Mouse (Mus musculus) embryonic facial prominence, embryonic 13.5 days (tissue): Measurements from ENCODE around the gene Pigk. TPM values are rescaled to one million over a fixed set of nuclear protein-coding genes. Genes with fewer than 3 reads are reported as not detected.

ENCODE experiments used
- ATAC-seq: fragments of 200-750 bp; cut with Nextera tagmentation; 2 replicates; pipeline ENCODE4 v1.8.0; 2017; ENCODE audit warnings: low read depth; ENCODE audit not compliant: insufficient number of reproducible peaks, insufficient read depth, low FRiP score, low TSS enrichment
- H3K27ac ChIP-seq: fragments of 300-500 bp; sonication (generic); 2 replicates; pipeline ENCODE4 v1.5.1; 2015; ENCODE audit warnings: moderate library complexity, mild to moderate bottlenecking, inconsistent platforms
- H3K27me3 ChIP-seq: fragments of 300-500 bp; sonication (generic); 2 replicates; pipeline ENCODE4 v1.6.1; 2015; ENCODE audit warnings: mild to moderate bottlenecking, inconsistent platforms
- H3K36me3 ChIP-seq: fragments of 300-500 bp; sonication (generic); 2 replicates; pipeline ENCODE4 v1.6.1; 2015; ENCODE audit warnings: mild to moderate bottlenecking, inconsistent platforms
- H3K4me1 ChIP-seq: fragments of 300-500 bp; sonication (generic); 2 replicates; pipeline ENCODE4 v1.6.1; 2015; ENCODE audit warnings: inconsistent platforms
- H3K4me2 ChIP-seq: fragments of 300-500 bp; sonication (generic); 2 replicates; pipeline ENCODE4 v1.6.1; 2015; ENCODE audit warnings: moderate library complexity, mild to moderate bottlenecking, inconsistent platforms
- H3K4me3 ChIP-seq: fragments of 300-500 bp; sonication (generic); 2 replicates; pipeline ENCODE4 v1.5.1; 2015; ENCODE audit warnings: mild to moderate bottlenecking, inconsistent platforms
- H3K9ac ChIP-seq: fragments of 300-500 bp; sonication (generic); 2 replicates; pipeline ENCODE4 v1.6.1; 2015; ENCODE audit warnings: mild to moderate bottlenecking, inconsistent platforms
- H3K9me3 ChIP-seq: fragments of 300-500 bp; sonication (generic); 2 replicates; pipeline ENCODE4 v1.6.1; 2016; ENCODE audit warnings: inconsistent platforms
- WGBS: fragments of 180-500 bp; shearing (Covaris S2); methylation state at CpG from one replicate; pipeline ENCODE4 v1.1.7; 2015; ENCODE audit warnings: mixed read lengths; 5-methylcytosine and 5-hydroxymethylcytosine counted together
- polyA plus RNA-seq: library from polyadenylated mRNA; unstranded; fragments of >200 nt; fragmentation: Nextera tagmentation; extraction: Ambion mirVana; gene quantifications from 2 replicates; pipeline ENCODE4 v1.2.1, GENCODE M21; 2015

Gene Pigk
- polyA plus RNA-seq, 1 experiment from 2014 or later = 52.4 TPM

- no peaks in the 10 kb centered on the region for H3K9me3 ChIP-seq
- H3K9ac ChIP-seq = no peak overlapping the region
- no peaks in the 10 kb centered on the region for H3K4me1 ChIP-seq
- no peak overlapping the region for H3K27ac ChIP-seq
- WGBS = 77% methylated on average over 4 of the region's 4 CpGs
- no peaks in the 10 kb centered on the region for H3K36me3 ChIP-seq
- H3K27me3 ChIP-seq = no peaks in the 10 kb centered on the region
- H3K4me2 ChIP-seq = no peak overlapping the region
- no peak for ATAC-seq
- H3K4me3 ChIP-seq = no peak overlapping the region
Measured at GRCm38 (mm10) chr3:152861450-152861849, 147.6 kb downstream of the Pigk start.

- WGBS = 58% methylated on average over 1 of the region's 1 CpGs
- no peaks in the 10 kb centered on the region for H3K4me1 ChIP-seq
Measured at GRCm38 (mm10) chr3:152861978-152862377, 148.1 kb downstream of the Pigk start.

GRCm38 (mm10) chr3:152866035-152866965 lies 152.4 kb downstream of the Pigk start:
- no peak for ATAC-seq

More at GRCm38 (mm10) chr3:152861978-152862377, 148.1 kb downstream of the Pigk start:
- Histone ChIP-seq H3K4me3 (no peak overlapping the region), H3K27me3 (no peaks in the 10 kb centered on the region), H3K9me3 (no peaks in the 10 kb centered on the region), H3K4me2 (no peak overlapping the region), H3K9ac (no peak overlapping the region), H3K36me3 (no peaks in the 10 kb centered on the region), H3K27ac (no peak overlapping the region)
- ATAC-seq = no peak

GRCm38 (mm10) chr3:152867654-152868525 lies 154.0 kb downstream of the Pigk start:
- Histone ChIP-seq H3K9ac (no peak overlapping the region), H3K9me3 (no peaks in the 10 kb centered on the region), H3K27me3 (no peaks in the 10 kb centered on the region), H3K4me1 (no peaks in the 10 kb centered on the region), H3K36me3 (no peaks in the 10 kb centered on the region), H3K4me3 (no peak overlapping the region), H3K4me2 (no peak overlapping the region), H3K27ac (no peak overlapping the region)
- ATAC-seq = no peak
- 83% methylated on average over 12 of the region's 12 CpGs for WGBS

More at GRCm38 (mm10) chr3:152866035-152866965, 152.4 kb downstream of the Pigk start:
- H3K36me3 ChIP-seq = no peaks in the 10 kb centered on the region
- no peak overlapping the region for H3K9ac ChIP-seq
- H3K4me1 ChIP-seq = no peaks in the 10 kb centered on the region
- no peaks in the 10 kb centered on the region for H3K27me3 ChIP-seq
- WGBS = 83% methylated on average over 22 of the region's 22 CpGs
- no peak overlapping the region for H3K4me3 ChIP-seq
- H3K4me2 ChIP-seq = no peak overlapping the region
- H3K9me3 ChIP-seq = no peaks in the 10 kb centered on the region
- no peak overlapping the region for H3K27ac ChIP-seq

GRCm38 (mm10) chr3:152872054-152872453 lies 158.2 kb downstream of the Pigk start:
- Histone ChIP-seq H3K9ac (no peak overlapping the region), H3K4me3 (no peak overlapping the region), H3K9me3 (no peaks in the 10 kb centered on the region), H3K36me3 (no peaks in the 10 kb centered on the region), H3K4me1 (no peaks in the 10 kb centered on the region), H3K27ac (no peak overlapping the region), H3K4me2 (no peak overlapping the region), H3K27me3 (no peaks in the 10 kb centered on the region)
- 84% methylated on average over 12 of the region's 12 CpGs for WGBS
- ATAC-seq = no peak

- H3K9ac ChIP-seq = no peak overlapping the region
- no peaks in the 10 kb centered on the region for H3K4me1 ChIP-seq
- no peaks in the 10 kb centered on the region for H3K9me3 ChIP-seq
- no peak for ATAC-seq
- H3K36me3 ChIP-seq = no peaks in the 10 kb centered on the region
- H3K27me3 ChIP-seq = no peaks in the 10 kb centered on the region
- no peak overlapping the region for H3K4me3 ChIP-seq
- H3K27ac ChIP-seq = no peak overlapping the region
- 60% methylated on average over 6 of the region's 6 CpGs for WGBS
- no peak overlapping the region for H3K4me2 ChIP-seq
Measured at GRCm38 (mm10) chr3:152872596-152872995, 158.7 kb downstream of the Pigk start.

- Histone ChIP-seq H3K27ac (no peak overlapping the region), H3K4me1 (no peaks in the 10 kb centered on the region), H3K9ac (no peak overlapping the region), H3K36me3 (no peaks in the 10 kb centered on the region), H3K4me2 (no peak overlapping the region), H3K4me3 (no peak overlapping the region), H3K9me3 (no peaks in the 10 kb centered on the region), H3K27me3 (no peaks in the 10 kb centered on the region)
- 80% methylated on average over 17 of the region's 17 CpGs for WGBS
- no peak for ATAC-seq
Measured at GRCm38 (mm10) chr3:152874431-152875355, 160.8 kb downstream of the Pigk start.

GRCm38 (mm10) chr3:152875723-152876290 lies 161.9 kb downstream of the Pigk start:
- Histone ChIP-seq H3K27me3 (no peaks in the 10 kb centered on the region), H3K36me3 (no peaks in the 10 kb centered on the region), H3K9me3 (no peaks in the 10 kb centered on the region), H3K4me1 (peaks cover 11% of the 10 kb centered on the region), H3K4me2 (no peak overlapping the region), H3K9ac (no peak overlapping the region), H3K27ac (no peak overlapping the region), H3K4me3 (no peak overlapping the region)
- no peak for ATAC-seq
- WGBS = 81% methylated on average over 6 of the region's 6 CpGs

GRCm38 (mm10) chr3:152880121-152880835 lies 166.4 kb downstream of the Pigk start:
- H3K27ac ChIP-seq = no peak overlapping the region
- no peaks in the 10 kb centered on the region for H3K9me3 ChIP-seq
- no peak for ATAC-seq
- peaks cover 36% of the 10 kb centered on the region for H3K4me1 ChIP-seq
- no peaks in the 10 kb centered on the region for H3K36me3 ChIP-seq
- 17% methylated on average over 15 of the region's 15 CpGs for WGBS
- no peak overlapping the region for H3K4me3 ChIP-seq
- H3K9ac ChIP-seq = no peak overlapping the region
- H3K27me3 ChIP-seq = no peaks in the 10 kb centered on the region; the same call in 1 of the 2 replicates
- H3K4me2 ChIP-seq = peak overlapping the region; percentile 45

- Histone ChIP-seq H3K27ac (no peak overlapping the region), H3K4me1 (peaks cover 36% of the 10 kb centered on the region), H3K4me2 (no peak overlapping the region), H3K4me3 (no peak overlapping the region), H3K36me3 (no peaks in the 10 kb centered on the region), H3K9ac (no peak overlapping the region), H3K9me3 (no peaks in the 10 kb centered on the region), H3K27me3 (no peaks in the 10 kb centered on the region; the same call in 1 of the 2 replicates)
- 60% methylated on average over 4 of the region's 4 CpGs for WGBS
- ATAC-seq = no peak
Measured at GRCm38 (mm10) chr3:152881706-152882105, 167.8 kb downstream of the Pigk start.
